Mouse (Mus musculus): ENCODE data around the gene Pde8b.

The Pde8b gene

DNA sequence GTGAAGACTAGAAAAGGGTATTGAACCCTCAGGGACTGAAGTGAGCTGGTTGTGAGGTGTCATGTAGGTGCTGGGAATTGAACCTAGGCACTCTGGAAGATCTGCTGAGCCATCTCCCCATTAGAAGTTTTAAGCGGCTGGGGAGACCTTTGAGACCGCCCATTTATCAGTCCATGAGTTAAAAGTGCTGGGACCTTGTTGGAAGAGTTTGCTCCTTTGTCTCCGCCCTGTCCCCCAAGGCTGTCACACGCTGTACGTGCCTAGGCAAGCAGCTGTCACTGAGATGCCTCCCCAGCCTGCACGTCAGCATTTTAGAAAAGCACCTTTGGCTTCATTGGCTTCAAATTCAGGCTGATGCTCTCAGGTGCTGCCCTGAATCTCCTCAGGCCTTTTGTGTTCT, 229.9 kb downstream of the Pde8b start:
- DNase-seq (ENCODE audit: low read depth, low spot score) = no peak

GRCm38 (mm10) chr13:95019345-95019744, 230.8 kb downstream of the Pde8b start:
- DNase-seq (ENCODE audit: low read depth, low spot score) = no peak

DNA sequence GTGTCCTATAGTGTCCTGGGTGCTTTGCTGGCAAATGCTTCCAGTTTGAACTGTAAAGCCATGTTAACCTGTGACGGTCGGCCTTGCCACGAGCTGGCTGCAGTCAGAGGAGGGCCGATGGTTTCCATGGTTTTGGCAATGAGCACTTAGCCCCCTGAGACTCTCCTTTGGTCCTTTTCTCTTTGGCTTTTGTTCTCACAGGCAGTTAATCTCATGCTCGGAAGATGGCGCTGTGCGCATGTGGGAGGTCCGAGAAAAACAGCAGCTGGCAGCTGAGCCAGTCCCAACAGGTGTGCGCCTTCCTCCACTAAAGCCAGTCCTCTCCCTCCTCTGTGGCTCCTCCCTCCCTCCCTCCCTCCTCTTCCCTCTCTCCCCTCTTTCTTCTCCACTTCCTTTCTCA, 232.2 kb downstream of the Pde8b start:
- peak; percentile 86 for DNase-seq (ENCODE audit: low read depth, low spot score)

DNA sequence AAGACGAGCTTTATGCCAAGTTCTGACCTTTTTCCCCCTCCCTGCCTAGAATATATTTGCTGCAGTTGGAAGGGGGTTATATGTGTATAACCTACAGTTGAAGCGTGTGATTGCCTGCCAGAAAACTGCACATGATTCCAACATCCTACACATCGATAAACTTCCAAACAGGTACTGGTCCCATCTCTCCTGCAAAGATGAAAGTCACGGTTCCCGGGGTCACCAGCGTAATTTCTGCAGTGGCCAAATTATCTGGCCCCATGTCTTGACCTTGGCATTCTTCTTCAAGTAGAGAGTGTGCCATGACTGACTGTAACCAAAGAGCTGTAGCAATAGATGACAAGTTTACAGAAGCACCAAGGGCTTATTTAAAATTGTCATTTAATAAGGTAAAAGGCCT, 232.9 kb downstream of the Pde8b start:
- no peak for DNase-seq (ENCODE audit: low read depth, low spot score)

DNA sequence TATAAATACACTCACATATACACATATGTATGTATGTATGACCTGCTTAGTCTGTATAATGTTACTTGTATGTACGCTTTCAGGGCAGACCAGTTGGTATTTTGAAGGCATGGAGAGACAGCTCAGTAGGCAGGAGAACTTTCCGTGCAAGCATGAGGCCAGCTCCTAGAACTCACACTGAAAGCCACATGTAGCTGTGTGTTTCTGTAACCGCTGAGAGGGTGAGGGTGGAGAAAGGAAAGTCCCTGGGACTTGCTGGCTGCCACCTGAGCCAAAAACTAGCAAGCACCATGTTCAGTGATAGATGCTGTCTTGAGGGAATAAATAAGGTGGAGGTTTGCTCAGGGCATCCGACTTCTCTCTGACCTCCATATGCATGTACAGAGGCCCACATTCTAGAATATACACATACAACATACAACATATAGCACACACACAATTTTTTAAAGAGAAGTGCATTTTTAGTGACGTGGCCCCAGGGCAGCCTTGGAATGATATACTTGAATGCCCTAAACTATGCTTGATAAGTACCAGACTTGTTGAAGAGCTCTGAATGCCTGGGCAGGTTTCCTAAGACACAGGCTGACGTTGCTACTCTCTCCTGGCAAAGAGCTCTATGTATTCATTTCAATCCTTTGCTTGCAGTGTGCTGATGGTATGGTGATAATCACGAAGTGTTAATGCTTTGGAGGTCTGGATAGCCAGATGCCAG, 238.4 kb downstream of the Pde8b start:
- DNase-seq (ENCODE audit: low read depth, low spot score) = no peak

GRCm38 (mm10) chr13:95009261-95009660, 240.9 kb downstream of the Pde8b start:
- DNase-seq (ENCODE audit: low read depth, low spot score) = no peak

DNA sequence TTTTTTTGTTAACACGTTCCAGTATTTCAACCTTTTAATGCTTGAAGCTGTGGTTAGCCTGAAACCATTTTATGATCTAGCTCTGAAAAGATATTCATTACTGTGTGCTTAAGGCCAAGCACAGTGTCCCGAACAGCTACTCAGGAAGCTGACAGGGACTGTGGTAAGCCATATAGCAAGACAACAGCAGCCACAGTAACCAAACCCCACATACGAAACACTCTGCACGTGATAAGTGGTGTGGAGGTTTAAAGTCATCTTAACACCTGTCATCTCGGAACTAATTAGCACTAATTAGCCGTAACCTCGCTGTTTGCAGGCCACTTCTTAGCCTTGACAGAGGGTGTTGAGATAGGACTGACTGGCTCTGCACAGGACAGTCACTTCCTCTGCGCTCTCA, 242.9 kb downstream of the Pde8b start:
- DNase-seq (ENCODE audit: low read depth, low spot score) = no peak

DNA sequence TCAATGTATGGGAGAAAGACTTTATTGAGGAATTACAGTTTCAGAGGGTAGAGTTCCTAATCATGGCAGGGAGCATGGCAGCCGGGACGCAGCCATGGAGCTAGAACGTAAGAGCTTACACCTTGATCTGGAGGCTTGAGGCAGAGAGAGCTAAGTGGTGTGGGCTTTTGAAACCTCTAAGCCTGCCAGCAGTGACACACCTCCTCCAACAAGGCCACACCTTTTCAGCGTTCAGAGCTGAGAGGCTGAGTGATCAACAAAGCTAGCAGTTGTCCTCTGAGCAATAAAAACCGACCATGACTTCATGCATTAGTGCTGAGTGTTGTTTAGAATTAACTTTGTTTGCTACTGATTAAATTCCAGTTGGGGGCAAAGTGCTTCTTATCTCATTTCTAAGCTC, 259.6 kb downstream of the Pde8b start:
- DNase-seq (ENCODE audit: low read depth, low spot score) = peak; percentile 17

GRCm38 (mm10) chr13:94979081-94979480, 271.1 kb downstream of the Pde8b start:
- DNase-seq (ENCODE audit: low read depth, low spot score) = no peak

DNA sequence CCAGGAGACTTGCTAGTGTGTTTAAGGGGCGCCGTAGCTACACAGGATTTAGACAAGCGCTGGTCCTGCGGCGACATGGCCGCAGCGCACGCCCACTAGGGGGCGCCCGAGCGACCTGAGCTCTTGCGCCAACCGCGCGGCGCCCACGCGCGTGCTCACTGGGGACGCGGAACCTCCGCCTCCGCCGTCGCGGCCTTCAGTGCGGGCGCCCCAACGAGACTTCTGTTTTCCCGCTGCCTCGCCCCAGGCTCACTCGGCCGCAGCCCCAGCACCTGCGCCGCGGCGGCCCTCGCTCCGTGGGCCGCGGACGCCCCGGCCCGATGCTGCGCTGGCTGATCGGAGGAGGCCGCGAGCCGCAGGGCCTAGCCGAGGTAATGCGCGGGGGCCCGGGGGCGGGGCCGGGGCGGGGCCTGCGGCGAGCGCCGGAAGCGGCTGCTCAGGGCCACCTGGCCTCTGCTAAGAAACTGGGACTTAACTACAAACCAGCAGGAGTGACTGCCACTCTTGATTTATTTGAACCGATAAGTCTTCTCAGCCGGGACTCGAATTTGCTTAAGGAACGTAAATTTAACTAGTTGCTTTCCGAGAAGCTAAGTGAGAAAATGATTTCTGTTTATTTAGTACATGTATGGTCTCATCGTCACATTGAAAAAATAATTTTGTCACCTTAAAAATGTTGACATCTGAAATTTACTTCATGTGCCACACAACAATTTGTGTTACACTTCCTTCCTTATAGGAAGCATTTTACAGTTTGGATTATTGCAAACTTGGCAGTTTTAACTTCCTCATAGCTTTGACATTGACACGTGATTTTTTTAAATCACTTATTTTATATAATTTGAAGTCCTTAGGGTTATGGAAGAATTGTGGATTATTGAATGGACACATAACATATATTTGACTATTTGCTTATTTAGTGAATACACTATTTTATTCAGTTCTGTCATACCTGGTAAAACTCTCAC, 273.6 kb downstream of the Pde8b start, which contains the start of gene Wdr41:
Wdr41 (plus strand) TSS at position 126 of the 968 bp plus-strand sequence.
- DNase-seq (ENCODE audit: low read depth, low spot score) = peak; percentile 98

- DNase-seq (ENCODE audit: low read depth, low spot score) = no peak
These were observed 274.3 kb downstream of the Pde8b start for GRCm38 (mm10) chr13:94975828-94976218.

Measured in ZHBTc4 (cell line).